Mouse (Mus musculus) urinary bladder, postnatal 4 days (tissue): ENCODE measurements at regions not wholly inside any gene's neighbourhood (a gene's known extent, or its start where the extent isn't known, plus 50 kb on each side); places are given as distances from the start of the nearest gene placed in this dataset.
A peak's percentile ranks its signal among the peaks of the same experiment; 100 is the strongest.

Experiments
- DNase-seq, 2 experiments: peaks; one replicate each; pipeline ENCODE4 v3.0.0; 2021 to 2022; ENCODE audit warnings: low spot score in 2 of 2

- no peak for DNase-seq
Measured at GRCm38 (mm10) chr1:76080241-76080640, 534.2 kb downstream of the Slc4a3 start.

- DNase-seq: no peak
Measured at GRCm38 (mm10) chr1:76081700-76082099, 535.6 kb downstream of the Slc4a3 start.

- DNase-seq: no peak
Measured at GRCm38 (mm10) chr1:76083273-76084036, 537.4 kb downstream of the Slc4a3 start.

DNA sequence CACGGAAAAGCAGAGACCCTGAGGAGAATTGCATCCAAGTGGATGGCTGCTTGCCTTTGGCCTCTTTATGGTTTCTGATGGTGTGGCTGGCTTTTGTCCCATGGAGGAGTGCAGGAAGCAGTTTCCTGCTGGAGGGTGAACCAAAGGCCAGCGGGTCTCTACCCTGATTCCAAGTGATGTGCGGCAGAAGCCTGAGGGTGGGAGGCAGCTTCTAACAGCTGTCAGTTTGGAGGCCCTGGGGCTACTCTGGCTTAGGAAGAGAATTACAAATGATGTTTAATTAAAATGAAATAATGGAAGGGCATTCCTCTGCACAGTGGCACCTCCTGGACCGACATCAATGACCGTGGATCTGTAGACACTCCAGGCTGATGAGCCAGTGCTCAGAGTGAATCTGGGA lies 545.0 kb downstream of the Slc4a3 start:
- peak in 1 of 2 experiments; percentile 29 for DNase-seq

DNA sequence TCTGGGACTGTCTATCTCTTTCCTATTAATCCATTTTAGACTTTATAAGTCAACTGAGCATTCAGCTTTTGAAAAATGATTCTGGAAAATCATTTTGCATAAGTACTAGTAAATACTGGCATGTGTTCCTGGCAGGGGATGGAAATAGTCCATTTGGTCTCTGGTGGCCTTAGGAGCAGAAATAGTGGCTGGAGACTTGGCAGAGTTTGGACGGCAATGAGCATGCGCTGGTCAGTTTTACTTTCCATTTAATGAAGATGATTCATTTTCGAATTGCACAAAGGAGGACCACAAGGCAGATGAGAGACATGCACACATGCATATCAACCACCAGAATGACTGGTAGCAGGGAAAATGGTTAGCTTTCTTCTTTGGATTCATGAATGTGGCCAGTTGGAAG lies 567.2 kb downstream of the Slc4a3 start:
- DNase-seq: no peak

DNA sequence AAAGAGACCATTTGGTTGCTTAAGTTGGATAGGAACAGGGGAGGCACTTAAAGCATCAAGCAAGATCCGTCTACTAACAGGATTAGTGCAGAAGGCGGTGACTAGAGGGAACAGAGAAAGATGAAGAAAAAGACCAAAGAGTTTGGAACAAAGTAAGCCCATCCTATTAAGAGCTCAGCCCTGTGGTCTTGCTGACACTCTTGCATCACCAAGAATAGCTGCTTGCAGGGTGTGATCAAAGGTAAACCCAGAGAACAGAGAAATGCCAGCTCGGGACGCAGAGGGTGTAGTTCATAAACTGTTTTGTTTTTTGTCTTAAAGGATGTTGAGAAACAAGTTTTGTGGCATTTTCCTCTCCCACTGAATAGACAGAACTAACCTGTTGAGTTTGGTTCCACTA lies 574.8 kb downstream of the Slc4a3 start:
- no peak for DNase-seq

DNA sequence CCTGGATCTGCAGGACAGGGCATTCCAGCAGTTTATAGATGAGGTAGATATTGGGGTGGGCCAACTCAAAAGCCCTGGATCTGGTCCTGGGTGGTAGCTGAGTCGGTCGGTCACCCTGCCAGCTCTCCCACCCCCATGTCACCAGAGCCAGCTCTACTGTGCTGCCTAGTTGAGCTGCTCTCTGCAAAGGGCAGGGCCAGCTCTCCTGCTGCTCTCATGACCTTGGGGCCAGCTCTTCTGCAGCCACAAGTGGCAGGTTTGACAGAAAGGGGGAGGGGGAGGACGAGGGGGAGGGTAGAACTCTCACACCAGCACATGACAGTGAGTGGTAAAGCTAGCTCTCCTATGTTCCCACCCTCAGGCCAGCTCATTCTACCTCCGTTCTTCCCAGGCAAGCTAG lies 584.3 kb downstream of the Slc4a3 start:
- DNase-seq: no peak

- DNase-seq: no peak
Measured at GRCm38 (mm10) chr1:76136810-76137209, 590.7 kb downstream of the Slc4a3 start.

DNA sequence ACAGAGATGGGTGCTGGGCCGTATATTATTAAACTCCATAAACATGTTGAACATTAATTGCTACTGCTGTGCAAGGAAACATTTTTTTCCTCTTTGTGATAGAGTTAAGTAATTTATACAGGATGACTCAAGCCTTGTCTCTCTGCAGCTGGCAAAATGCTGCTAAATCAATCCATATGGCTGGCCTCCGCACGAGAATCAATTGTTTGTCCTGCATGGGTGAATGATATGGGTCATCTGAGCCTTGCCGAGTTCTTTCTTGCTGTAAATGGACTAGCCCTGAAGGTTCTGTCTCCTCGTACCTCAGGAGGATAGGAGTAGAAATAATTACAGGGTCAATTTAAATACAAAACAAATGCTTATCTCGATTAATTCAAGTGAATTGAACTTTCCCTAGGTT lies 591.6 kb downstream of the Slc4a3 start:
- no peak for DNase-seq

DNA sequence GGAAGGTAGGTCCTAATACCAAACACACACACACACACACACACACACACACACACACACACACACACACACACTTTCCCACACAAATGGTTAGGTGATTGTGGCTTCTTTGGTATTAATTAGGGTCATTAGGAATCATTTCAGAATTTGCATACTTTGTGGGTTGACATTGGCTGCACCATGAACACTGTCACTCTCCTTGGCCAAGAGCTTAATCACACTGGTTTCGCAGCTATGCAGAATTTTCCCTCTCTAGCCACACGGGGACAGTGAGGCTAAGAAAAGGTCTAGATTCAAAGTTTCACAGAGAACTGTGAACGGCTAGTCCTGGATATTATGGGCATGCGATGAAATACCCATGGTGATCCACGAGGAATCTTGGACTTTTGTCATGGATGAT lies 597.5 kb downstream of the Slc4a3 start:
- DNase-seq: no peak

DNA sequence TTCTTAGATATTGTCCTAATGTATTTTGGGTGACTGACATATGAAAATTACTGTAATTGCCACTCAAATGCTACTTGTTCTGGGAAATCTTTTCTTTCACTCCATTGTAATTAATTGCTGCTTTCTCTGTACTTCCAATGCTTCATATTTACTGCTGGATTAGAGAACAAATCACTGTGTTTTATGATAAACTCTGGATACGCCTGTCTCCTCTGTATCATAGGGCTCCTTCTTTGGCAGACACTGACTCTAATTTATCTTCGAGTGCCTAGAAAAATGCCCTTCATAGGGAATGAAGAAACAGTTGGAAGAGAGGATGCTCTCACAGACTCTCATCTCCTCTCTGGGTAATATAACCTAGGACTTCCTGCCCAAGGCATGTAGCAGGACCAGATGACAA lies 602.9 kb downstream of the Slc4a3 start:
- no peak for DNase-seq

DNA sequence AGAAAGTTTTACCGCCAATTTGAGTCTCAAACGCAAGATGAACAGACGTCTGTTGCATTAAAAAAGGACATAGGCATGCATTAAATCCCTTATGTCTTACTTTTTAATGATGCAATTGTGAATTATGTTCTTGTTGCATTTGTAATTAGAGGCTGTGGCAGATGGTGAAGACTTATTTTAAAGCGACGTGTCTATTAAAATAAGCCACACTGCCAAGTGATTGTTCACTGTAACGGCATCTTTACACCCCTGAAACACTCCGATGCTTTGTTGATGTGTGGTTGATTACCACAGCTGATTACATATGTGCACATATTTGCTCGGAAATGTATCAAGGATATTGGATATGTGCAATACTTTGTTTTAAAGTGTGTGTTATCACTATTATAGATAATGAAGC lies 610.2 kb downstream of the Slc4a3 start:
- no peak for DNase-seq

DNA sequence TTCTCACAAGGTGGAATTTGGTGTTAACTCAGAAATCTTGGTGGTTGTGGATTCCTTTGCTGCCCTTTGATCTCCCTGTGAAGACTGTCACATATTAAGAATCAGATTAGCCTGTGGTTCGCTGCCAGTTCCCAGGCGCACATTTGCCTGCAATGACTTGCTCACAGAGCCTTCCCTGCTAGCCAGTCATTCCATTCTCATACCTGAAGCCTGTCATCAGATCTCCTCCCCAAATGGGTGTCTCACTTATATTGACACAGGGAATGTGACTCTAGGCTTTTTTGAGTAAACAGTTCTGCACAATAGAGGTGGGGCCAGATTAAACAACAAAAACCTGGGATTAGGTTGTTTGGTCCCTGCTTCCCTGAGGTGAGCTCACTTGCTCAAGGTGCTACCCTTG lies 621.4 kb downstream of the Slc4a3 start:
- DNase-seq: no peak

DNA sequence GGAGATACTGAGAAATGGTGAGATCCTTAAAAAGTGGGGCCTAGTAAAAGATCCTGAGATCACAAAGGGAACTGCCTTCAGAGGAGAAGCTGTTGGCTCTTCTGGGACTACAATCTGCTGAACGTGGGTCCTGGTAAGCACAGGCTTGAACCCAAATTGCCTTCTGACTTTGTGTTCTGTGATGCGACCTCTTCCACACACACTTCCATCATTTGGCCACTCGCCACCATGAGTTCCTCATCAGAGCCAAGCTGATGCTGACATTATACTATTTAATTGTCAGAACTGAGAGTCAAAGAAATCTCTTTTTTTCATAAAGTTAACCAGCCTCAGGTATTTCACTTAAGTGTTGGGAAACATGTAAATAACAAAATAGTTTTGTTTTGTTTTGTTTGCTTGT lies 635.1 kb downstream of the Slc4a3 start:
- DNase-seq: no peak

GRCm38 (mm10) chr1:76194844-76195243 lies 648.8 kb downstream of the Slc4a3 start:
- no peak for DNase-seq

DNA sequence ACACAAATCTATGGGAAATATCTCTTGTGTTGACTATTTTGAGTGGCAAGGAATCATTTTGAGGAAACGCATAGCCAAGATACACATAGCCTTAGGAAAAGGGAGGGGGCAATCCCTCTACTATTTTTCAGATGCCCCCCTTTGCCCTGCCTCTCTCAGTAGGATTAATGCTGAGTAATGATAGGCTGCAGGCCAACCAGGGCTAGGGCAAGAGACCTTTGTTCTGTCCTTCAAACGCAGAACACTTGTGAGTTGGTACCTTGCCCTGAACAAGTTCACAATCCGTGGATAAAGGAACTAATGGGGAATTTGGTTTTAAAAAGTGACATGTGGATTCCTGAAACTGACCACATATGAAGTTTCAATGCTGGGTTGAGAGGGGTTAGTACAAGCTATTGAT lies 651.6 kb downstream of the Slc4a3 start:
- no peak for DNase-seq

- no peak for DNase-seq
Measured at GRCm38 (mm10) chr1:76200906-76201305, 654.8 kb downstream of the Slc4a3 start.

- no peak for DNase-seq
Measured at GRCm38 (mm10) chr1:76212486-76212885, 666.4 kb downstream of the Slc4a3 start.

DNA sequence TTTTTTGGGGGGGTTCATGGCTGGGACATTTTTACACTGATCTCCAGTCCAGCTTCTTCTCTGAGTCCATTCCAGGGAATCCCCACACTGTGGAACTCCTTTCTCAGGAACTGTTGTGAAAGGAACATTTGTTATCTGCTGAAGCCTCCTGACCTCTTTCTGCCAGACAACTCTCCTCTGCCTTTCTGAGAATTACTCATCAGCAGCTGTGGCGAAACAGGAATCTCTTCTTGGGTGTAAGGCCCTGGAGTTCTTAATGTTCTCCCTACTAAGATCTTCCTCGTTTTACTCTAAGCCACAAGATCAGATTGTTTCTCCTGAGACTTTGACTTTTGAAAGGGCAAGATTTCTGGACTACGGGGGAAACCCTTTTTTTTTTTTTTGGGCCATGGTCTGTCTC lies 698.7 kb downstream of the Slc4a3 start:
- no peak for DNase-seq

DNA sequence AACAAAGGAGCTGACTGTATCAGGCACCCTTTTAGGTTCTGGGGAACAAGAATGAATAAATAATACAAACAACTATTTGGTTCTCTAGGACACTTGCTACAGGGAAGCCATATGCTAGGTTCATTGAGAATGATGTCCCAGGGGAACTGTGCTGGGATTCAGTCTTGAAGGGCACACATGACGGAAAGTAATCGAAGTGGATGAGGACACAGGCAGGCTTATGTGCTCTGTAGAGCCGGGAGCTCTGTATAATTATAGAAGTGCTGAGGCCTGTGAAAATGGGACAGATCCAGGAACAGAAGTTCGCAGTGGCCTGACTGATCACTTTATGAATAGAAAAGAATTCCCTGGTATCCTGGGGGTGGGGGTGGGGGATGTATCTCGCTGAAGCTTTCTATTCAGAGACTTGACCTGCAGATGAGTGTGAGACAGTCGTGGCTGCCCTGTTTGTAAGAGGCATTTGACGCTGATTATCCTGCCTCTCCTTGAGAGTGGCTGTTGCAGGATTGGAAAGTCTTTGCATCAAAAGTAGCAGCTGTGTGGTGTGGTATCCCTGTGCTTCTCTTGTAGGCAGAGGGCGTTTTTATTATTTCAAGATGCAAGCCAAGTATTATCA lies 700.2 kb downstream of the Slc4a3 start:
- DNase-seq: no peak

- DNase-seq: no peak
Measured at GRCm38 (mm10) chr1:76247126-76247525, 701.1 kb downstream of the Slc4a3 start.

- no peak for DNase-seq
Measured at GRCm38 (mm10) chr1:76258217-76258616, 712.2 kb downstream of the Slc4a3 start.

DNA sequence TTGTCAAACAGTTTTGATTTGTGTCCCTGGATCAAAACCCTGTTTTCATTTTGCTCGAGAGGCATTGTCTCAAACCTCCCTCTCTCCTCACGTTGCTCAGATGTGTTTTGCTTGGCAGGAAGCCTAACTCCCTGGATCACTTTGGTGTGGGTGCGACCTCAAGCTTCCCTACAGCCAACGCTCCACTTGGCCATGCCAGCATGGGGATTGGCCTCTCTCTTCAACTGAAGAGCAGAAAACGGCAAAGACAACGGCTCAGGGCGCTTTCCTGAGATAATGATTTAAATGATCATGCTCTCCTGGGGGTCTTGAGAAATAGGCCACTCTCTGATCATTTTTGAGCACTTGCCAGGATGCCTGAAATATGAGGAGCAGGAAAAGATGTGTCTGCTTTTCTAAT lies 730.1 kb downstream of the Slc4a3 start:
- no peak for DNase-seq

DNA sequence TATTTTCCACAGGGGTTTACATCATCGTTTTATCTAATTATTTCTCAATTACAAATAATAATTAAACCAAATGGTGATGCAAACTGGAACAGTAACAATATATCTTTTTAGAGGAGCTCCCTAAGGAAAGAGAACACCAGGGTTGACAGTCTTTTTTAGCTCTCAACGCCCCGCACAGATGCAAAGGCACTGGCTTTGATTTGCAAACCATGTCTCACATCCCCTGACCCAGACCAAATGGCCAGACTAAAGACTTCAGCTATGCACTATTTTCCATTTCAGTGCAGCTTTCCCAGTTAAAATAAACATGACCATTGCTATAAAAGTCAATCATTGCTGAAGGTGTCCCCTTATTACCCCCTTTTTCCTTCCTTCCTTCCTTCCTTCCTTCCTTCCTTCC lies 730.6 kb downstream of the Slc4a3 start:
- DNase-seq: no peak
